Mouse (Mus musculus): ENCODE results near the gene Aldh3b1.

Gene Aldh3b1

DNA sequence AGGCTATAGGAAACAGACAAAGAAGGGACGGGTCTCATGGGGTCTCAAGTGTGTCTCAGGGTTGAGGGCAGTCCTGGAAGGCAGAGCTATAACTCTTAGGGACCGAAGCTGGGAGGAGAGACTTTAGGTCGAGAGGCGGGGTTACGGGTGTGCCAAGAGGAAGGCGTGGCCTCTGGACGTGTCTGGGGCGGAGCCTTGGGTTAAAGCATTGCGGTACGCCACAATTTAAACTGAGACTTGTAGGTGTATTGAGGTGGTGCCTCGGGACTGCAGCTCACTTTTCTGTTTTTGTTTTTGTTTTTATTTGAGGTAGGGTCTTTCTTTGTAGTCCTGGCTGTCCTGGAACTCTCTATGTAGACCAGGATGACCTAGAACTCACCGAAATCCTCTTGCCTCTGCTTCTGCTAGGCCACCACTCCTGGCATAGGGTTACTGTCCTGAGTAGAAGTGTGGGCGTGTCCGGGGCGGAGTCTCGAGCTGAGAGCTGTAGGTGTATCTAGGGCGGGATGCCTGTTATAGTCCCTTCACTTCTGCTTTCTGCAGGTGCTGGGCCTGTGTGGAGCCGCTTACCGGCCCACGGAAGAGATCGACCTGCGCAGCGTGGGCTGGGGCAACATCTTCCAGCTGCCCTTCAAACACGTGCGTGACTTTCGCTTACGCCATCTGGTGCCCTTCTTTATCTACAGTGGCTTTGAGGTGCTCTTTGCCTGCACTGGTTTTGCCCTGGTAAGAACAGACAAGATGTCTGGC is 13.6 kb upstream of the Aldh3b1 start:
- DNase-seq: peak; percentile 54

DNA sequence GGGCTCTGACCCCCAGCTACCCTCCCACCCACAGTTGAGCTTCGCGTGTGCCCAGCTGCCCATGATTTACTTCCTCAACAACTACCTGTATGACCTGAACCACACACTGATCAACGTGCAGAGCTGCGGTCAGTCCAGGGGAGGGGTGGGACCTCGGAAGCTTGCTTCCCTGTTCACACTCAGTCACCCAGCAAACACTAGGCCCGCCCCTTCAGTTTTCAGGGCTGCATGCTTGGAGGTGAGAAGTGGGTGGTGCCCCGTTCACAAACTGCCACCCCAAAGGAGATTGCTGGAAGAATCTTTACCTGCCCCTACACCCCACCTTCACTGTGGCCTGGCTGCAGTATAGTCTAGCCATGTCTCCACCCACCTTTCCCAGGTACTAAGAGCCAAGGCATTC is 12.7 kb upstream of the Aldh3b1 start:
- no peak for DNase-seq

DNA sequence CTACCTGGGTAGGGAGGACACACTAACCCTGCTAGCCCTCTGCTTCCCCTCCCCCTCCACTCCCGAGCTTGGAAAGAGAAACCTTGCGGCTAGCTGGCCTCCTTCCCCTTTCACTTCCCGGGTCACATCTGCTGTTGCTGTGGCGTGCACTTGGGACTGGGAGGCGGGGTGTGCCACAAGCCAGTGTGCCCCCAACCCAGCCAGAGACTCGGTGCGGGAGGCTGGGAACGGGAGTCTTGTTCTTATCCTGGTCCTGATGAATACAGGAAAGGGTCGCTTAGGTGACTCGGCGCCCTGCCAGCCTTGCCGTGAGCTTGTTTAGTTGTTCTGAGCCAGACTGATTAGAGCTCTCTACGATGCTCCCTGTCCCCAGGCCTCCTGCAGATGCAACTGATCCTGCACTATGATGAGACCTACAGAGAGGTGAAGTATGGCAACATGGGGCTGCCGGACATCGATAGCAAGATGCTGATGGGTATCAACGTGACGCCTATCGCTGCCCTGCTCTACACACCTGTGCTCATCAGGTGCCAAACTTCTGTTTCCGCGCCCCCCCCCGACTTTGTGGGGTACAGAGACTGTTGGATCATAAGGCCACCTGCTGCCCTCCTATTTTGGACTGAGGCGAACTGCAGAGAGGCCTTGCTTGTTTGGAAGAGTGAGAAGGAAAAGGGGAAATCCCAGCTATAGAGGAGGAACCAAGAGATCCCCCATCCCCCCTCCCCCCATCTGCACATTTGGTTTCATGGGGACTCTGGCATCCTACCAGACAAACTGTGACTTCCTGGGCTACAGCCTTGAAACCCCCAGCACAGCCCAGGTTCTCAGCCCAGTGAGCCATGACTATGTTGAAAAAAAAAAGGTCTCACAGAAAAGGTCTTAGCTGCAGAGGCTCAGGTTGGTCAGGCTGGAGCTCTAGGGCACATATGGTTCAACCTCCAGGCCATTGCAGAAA is 6.6 kb upstream of the Aldh3b1 start:
- peak; percentile 75 for DNase-seq

DNA sequence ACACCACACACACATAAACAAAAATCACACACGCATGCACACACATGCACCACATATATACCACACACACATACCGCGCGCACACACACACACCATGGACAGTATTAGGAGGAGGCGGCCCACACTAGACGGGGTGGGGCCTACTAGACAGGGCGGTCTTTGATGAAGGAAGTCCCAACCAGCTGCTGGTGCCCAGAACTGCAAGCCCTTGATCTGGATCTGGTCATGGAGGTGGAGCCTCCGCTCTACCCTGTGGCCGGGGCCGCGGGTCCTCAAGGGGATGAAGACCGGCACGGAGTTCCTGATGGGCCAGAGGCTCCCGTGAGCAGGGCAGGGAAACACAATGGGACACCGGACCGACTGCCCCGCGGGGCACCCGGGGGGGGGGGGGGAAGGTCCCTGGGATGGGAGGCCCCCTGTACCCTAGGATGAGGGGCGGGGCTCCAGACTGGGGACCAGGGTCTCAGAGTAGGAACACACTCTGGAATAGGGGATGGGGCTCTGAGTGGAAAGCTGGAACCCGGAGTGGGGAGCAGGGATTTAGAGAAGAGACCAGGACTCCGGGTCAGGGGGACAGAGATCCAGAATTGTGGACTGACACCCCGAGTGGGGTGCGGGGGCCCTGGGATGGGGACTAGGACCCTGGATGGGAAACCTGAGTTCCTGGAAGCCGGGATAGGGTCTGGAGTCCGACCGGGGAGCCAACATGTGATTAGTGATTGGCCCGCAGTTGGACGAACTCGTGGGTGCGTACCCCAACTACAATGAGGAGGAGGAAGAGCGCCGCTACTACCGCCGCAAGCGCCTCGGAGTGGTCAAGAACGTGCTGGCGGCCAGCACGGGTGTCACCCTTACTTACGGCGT is 5.7 kb upstream of the Aldh3b1 start, which contains the start of gene Unc93b1:
Gene Unc93b1 (plus strand): TSS at position 155 of the 864 bp plus-strand sequence.
- DNase-seq: peak; percentile 76

DNA sequence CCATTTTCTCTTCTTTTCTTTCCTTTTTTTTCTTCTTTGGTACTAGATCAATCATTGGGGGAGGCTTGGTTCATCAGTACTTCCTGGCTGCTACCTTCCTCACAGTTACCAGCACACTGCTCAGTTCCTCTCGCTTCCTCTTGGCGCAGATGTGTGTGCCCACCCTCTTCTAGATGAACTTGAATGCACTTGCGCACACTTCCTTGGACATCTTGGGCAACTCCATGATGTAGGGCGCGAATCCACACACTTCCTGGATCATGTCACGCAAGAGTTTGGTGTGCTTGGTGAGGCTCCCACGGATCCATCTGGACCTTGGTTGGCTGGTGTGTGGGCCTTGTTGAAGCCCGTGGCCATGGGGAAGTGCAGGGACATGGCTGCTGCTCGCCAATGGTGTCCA is 2.1 kb upstream of the Aldh3b1 start:
- DNase-seq: no peak

DNA sequence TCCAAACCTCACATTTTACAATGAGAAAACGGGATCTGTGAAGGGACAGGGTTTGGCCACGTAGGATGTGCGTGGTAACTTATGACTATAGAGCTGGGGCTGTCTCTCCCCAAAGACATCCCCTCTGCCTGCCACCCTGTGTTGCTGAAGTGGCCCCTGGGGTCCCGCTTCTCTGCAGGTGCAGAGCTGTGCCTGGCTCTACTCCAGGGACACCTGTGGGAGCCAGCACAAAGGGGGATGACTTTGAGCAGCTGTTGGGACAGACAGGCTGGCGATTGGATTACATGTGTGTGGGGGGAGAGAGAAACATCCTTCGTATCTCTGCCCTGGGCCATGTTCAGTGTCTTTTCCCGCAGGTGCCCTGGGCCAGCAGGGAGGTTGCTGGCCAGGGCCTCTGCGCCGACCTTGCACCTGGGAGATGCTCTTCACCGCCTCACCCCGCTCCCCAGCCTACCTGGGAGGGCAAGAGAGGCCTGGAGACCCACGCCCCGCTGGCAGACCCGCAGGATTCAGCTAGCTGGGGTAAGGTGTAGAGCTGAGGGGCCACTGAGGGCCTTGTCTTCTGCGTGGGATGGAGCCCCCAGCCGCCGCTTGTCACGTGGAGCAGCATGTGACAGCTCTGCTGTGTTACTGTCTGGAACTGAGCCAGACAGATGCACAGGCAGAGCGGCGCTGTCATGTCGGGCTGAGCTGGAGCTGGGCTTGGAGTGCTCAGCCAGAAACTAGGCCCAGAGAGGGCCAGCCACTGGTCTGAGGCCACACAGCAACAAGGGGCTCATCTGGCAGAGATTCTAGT is 852 bp upstream of the Aldh3b1 start:
- no peak for DNase-seq

DNA sequence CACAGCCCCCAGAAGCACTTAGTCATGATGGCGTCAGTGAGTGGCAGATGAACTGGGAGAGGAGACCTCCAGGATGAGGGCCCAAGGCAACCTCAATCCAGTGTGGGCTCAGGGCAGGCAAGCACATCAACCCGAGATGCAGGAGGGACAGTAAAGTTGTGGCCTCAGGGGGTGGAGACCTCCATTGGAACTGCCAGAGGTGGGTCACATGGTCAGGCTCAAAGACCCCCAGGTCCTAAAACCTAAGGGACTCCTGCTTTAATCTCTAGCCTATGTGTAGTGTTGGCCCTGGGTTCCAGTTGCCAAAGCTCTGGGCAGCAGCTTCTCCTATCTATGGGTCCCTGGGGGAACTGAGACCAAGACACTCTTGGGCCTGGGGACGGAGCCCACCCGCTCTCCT is 829 bp downstream of the Aldh3b1 start:
- DNase-seq: no peak

DNA sequence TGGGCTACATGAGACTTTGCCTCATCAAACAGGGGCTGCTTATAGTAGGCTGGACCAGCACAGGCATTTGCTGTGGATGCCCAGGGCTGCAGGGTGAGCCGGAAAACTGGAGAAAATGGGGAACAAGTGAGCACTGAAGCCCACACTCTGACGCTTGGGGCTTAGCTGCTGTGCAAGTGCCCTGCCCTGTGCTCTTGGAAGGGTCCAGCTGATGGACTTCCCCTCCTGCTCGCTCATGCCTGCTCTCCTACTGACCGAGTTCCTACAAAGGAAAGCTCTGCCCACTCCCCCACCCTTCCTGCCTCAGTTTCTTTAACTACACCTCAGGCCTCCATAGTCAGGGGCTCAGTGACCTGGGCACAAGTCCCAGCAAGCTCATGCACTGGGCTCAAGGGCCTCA is 1.6 kb downstream of the Aldh3b1 start:
- no peak for DNase-seq

DNA sequence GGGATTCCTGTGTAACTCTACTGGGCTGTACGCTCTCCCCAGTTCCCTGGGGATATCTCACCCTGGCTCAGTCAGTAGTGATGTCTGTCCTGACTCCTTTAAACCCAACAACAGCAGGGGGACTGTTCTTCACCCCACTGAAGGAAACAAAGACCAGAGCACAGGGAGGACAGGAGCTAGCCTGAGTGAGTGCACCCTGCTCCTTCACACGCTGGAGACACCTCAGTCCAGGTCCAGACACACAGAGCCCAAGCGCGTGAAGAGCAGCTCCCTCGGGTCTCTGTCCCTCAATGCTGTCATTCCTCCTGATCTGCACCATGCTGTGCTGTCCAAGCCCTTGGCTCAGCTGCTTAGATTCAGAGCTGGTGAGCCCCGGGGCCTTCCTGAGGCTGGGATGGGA is 2.9 kb downstream of the Aldh3b1 start:
- no peak for DNase-seq

DNA sequence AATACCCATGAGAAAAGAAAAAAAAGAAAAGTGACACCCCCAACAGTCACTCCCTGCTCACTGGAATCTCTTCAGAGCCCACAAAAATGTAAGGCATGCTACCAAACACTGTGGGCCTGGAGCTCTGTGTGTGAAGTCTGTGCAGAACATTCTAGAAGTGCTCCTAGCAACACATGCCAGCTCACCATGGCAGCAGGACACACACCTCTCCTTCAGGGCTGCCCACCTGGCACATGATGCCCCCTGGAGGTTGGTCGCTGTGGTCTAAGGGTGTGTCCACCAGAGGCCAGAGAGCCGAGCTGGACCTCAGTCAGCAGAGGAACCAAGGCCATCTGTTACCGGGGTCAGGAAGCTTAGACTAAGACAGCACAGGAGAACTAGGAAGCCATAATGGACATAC is 3.3 kb downstream of the Aldh3b1 start:
- DNase-seq: no peak

DNA sequence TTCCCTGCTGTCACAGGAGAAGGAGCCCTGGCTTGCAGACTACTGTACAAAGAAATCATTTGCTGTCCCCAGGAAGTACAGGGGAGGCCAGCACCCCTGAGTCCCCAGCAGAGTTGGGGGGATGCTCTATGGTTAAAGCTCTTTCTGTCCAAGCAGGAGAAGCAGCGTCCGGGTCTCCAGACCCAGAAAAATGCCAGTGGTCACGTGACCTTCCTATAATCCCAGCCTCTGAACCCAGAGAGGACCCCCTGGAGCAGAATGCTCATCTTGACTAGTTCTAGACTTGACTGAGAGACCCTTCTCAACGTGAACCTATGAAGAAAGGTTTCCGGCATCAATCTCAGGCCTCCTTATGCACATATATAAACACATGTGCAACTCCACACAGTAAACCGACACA is 3.7 kb downstream of the Aldh3b1 start:
- DNase-seq: no peak

DNA sequence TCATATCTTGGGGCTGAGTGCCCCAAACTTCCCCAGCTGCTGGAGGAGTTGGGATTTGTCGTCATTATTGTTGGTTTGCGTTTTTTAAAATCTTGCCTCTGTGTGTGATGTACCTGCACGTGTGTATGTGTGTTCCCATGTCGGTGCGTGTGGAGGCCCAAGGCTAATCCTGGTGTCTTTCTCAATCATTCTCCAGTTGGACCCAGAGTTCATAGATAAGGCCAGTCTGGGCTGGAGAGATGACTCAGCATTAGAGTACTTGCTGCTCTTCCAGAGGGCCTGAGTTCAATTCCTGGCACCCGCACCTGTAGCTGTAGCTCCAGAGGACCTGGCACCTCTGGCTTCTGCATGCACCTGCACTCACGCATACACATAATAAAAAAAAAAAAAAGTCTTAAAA is 4.7 kb downstream of the Aldh3b1 start:
- DNase-seq: no peak

DNA sequence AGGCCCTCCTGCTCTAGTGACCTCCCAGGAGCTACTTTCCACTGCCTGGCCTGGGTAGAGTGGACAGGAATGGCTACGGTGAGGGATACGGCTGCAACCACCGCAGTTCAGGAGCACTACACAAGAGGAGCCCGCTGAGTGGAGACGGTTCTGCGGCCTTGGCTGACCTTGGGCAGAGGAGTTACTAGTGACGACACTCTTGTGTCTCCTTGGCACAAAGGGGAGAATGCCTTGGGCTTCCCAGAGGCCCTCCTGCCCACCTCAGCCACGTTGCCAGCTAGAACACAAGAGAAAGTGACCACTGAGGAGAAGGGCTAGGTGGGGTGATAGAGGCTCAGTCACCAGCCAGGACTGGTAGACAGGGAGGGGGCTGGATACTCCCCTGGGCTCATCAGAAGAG is 5.4 kb downstream of the Aldh3b1 start:
- DNase-seq: no peak

DNA sequence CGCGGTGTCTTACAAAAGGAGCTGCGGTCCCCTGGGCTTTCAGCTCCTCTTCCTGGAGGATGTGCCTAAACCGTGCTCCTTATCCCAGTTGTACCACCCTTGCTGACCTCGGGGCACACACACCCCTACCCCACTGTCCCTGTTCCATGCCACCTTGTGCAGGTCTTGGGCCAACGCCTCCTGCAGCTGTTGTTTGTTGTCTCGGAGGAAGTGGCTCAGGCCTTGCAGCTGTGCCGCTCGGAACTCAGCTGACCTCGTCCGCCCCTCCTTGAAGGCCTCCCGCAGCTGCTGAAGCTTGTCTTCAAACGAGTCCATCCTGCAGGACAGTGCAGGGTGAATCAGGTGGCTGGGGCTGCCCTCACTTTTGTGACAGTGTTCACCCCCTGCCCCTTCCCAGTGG is 6.0 kb downstream of the Aldh3b1 start:
- DNase-seq: no peak

DNA sequence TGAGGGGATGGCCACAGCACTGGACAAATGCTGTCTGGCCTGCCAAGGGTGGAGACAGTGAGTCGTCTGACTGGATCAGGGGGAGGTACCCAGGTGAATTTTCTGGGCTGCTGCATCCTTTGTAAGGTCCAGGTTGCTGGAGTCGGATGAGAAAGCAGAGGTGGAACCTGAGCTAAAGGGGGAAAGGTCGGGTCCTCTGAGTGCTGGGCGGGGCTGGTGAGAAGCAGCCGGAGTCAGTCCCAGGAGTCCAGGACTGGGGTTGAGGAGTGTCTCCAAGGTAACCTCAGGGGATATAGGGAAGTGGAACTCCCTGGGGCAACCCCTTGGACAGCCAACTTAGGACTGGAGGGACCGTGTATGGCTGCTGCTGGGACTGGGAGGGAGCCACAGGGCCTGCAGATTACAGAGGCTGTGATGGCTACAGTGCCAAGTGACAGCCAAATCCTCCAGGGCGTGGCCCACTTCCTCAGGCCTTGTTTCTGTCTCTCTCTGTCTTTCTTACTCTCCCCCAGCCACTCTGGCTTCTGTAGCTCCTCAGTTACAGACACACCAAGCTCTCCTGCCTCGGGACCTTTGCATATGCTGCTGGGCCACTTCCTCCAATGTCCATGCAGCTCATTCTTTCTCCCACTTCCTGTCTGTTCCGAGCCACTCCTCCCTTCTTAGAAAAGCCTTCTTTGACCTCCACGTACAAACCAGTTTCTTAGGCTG is 6.8 kb downstream of the Aldh3b1 start:
- no peak for DNase-seq

DNA sequence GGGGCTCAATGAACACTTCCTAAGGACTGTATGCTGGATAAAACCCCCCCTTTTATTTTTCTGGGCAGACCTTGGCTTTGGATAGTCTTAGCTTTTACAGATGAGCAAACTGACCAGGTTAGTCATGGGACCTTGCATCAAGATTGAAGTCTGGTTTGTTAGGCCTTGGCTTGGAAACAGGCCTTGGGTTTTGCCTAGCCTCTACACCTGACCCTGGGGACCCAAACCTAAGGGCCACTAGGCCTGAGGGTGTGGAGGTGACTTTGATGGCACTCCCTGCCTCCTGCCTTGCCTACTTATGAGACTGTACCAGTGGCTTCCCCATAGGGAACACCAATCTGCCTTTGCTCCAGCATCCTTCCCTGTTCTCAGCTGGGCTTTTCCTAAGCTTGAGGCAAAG is 9.7 kb downstream of the Aldh3b1 start:
- no peak for DNase-seq

DNA sequence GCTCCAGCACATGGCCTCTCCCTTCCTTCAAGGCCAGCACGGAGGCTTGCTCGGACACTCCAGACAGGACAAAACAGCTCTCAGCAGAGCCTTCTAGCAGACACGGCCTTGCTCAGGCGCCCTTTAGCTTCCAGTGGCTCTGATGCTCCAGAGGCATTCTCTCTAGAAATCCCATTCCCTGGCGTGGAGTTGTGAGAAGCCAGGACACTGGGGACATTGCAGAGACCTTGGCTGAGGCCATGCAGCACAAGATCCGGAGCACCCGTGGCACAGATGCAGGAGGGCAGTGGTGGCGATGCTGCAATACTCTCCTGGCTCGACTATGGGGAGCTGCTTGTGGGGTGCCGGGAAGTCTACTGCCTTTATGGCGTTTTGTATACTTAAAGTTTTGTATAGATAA is 12.9 kb downstream of the Aldh3b1 start:
- DNase-seq: no peak

DNA sequence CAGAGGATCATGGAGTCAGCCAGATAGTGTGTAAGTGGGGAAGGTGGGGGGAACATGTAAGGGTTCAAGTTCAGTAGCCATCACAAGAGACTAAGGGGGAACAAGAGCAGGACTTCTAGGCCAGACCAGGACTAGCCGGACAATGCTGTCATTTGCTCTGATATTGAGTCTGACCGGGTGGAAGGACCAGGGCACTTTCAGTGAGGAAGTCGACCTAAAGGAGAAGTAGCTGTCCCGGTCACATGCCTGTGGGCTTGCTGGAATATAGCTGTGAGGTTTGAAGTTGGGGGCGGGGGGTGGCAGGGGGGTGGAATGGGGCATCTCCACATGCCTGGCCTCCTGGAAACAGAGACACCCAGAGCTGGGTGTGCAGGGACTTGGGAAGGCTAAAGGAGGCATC is 15.1 kb downstream of the Aldh3b1 start:
- no peak for DNase-seq

DNA sequence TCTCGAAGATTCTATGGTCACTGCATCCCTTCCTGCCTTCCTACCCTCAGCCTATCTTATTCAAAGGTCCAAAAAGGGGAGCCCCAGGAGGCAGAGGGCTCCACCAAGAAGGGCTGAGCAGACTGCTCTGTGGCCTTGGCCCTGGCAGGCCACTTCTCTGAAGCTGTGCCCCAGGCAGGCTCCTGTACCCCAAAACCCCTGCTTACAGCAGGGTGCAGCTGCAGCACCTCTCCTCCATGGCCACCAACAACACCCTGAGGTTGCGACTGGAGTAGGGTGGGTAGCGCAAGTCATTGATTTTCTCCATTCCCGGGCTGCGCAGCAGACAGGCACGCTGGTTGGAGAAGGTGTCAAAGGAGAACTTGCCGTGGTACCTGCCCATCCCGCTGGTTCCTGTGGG is 15.9 kb downstream of the Aldh3b1 start:
- DNase-seq: no peak

DNA sequence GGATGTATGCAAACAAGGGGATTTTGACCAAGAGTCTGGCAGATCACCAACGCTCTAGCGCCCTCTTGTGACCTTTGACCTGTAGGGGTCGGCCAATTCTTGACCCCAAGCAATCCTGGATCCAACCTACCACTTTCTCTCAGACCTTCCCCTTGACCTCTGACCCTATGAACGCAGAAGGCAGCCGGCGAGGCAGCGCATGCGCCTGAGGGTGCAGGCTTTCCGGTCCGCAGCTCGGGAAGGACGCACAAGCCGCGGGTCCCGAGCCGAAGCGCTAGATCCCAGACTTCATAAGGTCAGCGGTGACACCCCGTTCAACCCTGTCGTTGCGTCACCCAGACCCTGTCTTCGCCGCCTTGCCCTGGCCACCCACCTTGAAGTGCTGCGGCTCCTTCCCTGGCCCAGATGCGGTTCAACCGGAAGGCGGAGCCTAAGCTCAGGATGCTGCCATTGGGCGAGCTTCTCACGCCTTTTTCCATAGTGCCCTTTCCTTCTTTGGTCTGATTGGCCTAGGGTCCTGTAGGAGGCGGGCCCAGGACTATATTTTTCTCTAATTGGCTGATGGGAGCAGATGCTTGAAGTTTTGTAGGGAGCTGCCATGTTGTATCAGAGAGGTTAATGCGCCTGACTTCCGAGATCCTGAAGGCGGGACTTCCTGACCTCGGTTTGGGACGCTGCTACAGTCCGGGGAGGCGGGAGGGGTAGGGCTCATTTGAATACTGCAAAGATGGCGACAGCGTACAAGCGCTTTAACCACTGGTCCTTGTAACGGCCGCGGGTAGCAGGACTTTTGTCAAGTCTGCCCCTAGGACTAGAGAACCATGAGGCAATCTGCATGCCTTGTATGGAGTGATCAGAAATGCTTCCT is 17.0 kb downstream of the Aldh3b1 start, which contains the start of gene Ndufs8:
Gene Ndufs8 (minus strand): TSS at position 438 of the 868 bp plus-strand sequence.
- peak; percentile 99 for DNase-seq
